Comparison of ENCODE assay signal across 8 mouse cellular contexts in genomic region chr12:112623742-112624141, GRCm38 (mm10). TPM values are rescaled to one million over a fixed set of nuclear protein-coding genes. Genes with fewer than 3 reads are reported as not detected.
A peak's percentile ranks its signal among the peaks of the same experiment; 100 is the strongest.
DNase-seq lines count a peak whose midpoint lies in the region; ATAC-seq and TF ChIP-seq lines count a peak whose summit lies in the region.

No protein-coding gene starts in this region.

- H3K9me3 ChIP-seq in forebrain, embryonic 13.5 days (replicated peaks): no peaks in the 10 kb centered on the region
- no peaks in the 10 kb centered on the region for H3K9me3 ChIP-seq in intestine, embryonic 14.5 days (ENCODE audit: control insufficient read depth, low read length)

- ATAC-seq in forebrain, embryonic 13.5 days: peak; percentile 38; the same call in 1 of the 2 replicates
- ATAC-seq in intestine, embryonic 14.5 days (replicated peaks; ENCODE audit: low FRiP score, low TSS enrichment, low read depth): no peak

- no peaks in the 10 kb centered on the region for H3K79me2 ChIP-seq in heart, adult 2 months (replicated peaks; ENCODE audit: control insufficient read depth, insufficient read depth, low read length)

- WGBS in heart, adult 2 months: 18% methylated on average over 2 of the region's 2 CpGs
- WGBS in forebrain, embryonic 13.5 days: 29% methylated on average over 2 of the region's 2 CpGs
- WGBS in intestine, embryonic 14.5 days: 19% methylated on average over 2 of the region's 2 CpGs

- TF ChIP-seq EP300 in heart, adult 2 months (IDR thresholded peaks at IDR 0.05; ENCODE audit: insufficient read depth, low read depth, low read length): peak; percentile 71; the same call in 1 of the 2 replicates

- peak; percentile 64 to 74 for DNase-seq in heart, adult 2 months
- no peak for DNase-seq in heart, postnatal 25 days (ENCODE audit: low spot score)
- peak; percentile 61 for DNase-seq in CD4-positive helper T cell, adult 2 months (ENCODE audit: low read depth, low spot score)
- peak; percentile 62 for DNase-seq in brain, embryonic 14.5 days (ENCODE audit: low read depth)
- DNase-seq in intestine, embryonic 14.5 days (ENCODE audit: low spot score): peak; percentile 91
- DNase-seq in lung, postnatal 10 days: peak; percentile 74
- peak; percentile 51 for DNase-seq in spleen, adult 12 weeks (ENCODE audit: low spot score)

- no peak overlapping the region for H3K4me3 ChIP-seq in heart, adult 2 months
- no peak overlapping the region for H3K4me3 ChIP-seq in forebrain, embryonic 13.5 days
- H3K4me3 ChIP-seq in intestine, embryonic 14.5 days (ENCODE audit: low read depth, low read length): no peak overlapping the region

- H3K4me2 ChIP-seq in forebrain, embryonic 13.5 days: no peak overlapping the region
- H3K4me2 ChIP-seq in intestine, embryonic 14.5 days (ENCODE audit: low read length): no peak overlapping the region

- peaks cover 12% of the 10 kb centered on the region for H3K4me1 ChIP-seq in heart, adult 2 months (ENCODE audit: control insufficient read depth, insufficient read depth, low read length)
- peaks cover 16% of the 10 kb centered on the region for H3K4me1 ChIP-seq in forebrain, embryonic 13.5 days
- peaks cover 15% of the 10 kb centered on the region for H3K4me1 ChIP-seq in intestine, embryonic 14.5 days (replicated peaks; ENCODE audit: control insufficient read depth, insufficient read depth, low read length)

- H3K9ac ChIP-seq in heart, adult 2 months (ENCODE audit: low read depth, low read length): no peak overlapping the region
- no peak overlapping the region for H3K9ac ChIP-seq in forebrain, embryonic 13.5 days
- H3K9ac ChIP-seq in intestine, embryonic 14.5 days (ENCODE audit: low read length): no peak overlapping the region

- H3K36me3 ChIP-seq in heart, adult 2 months (ENCODE audit: control insufficient read depth, insufficient read depth, low read length): no peaks in the 10 kb centered on the region
- H3K36me3 ChIP-seq in forebrain, embryonic 13.5 days (ENCODE audit: poor library complexity, severe bottlenecking): no peaks in the 10 kb centered on the region
- H3K36me3 ChIP-seq in intestine, embryonic 14.5 days (ENCODE audit: control insufficient read depth, insufficient read depth, low read length): no peaks in the 10 kb centered on the region

- no peaks in the 10 kb centered on the region for H3K27me3 ChIP-seq in heart, adult 2 months (ENCODE audit: control insufficient read depth, insufficient read depth, low read length)
- H3K27me3 ChIP-seq in forebrain, embryonic 13.5 days: peaks cover 37% of the 10 kb centered on the region
- H3K27me3 ChIP-seq in intestine, embryonic 14.5 days (replicated peaks; ENCODE audit: control insufficient read depth, insufficient read depth, low read length): peaks cover 22% of the 10 kb centered on the region

- H3K27ac ChIP-seq in heart, adult 2 months: peak overlapping the region; percentile 32; the same call in 1 of the 2 replicates
- H3K27ac ChIP-seq in forebrain, embryonic 13.5 days: no peak overlapping the region
- no peak overlapping the region for H3K27ac ChIP-seq in intestine, embryonic 14.5 days (ENCODE audit: low read depth)

- TF ChIP-seq CTCF in heart, adult 2 months (IDR thresholded peaks at IDR 0.05): peak; percentile 99
- peak; percentile 94 for TF ChIP-seq CTCF in brain, embryonic 14.5 days (IDR thresholded peaks at IDR 0.05; ENCODE audit: borderline replicate concordance, extremely low read depth, insufficient read depth, insufficient read length)

- intact Hi-C loops in heart, adult 2 months (cut with DNase I): loop anchor here (1.0 kb wide), 1 partner anchor 71 kb away; no protein-coding TSS in a partner anchor
- intact Hi-C loops in heart, postnatal 25 days (cut with DNase I): loop anchor here (1.0 kb wide), 1 partner anchor 71 kb away; no protein-coding TSS in a partner anchor

- no peak for TF ChIP-seq POLR2A in heart, adult 2 months (IDR thresholded peaks at IDR 0.05; ENCODE audit: insufficient read depth, low read depth, low read length)
- TF ChIP-seq POLR2A in brain, embryonic 14.5 days (IDR thresholded peaks at IDR 0.05; ENCODE audit: borderline replicate concordance, extremely low read depth, insufficient read depth, insufficient read length, poor library complexity, severe bottlenecking): no peak

RNA-seq across cellular contexts. Expression of gene Adssl1, which starts 3.9 kb away (rescaled TPM):
- 100 to 1,000 TPM; 150 to 173 TPM for total RNA-seq in heart, adult 2 months (2021)
- 85.2 and 98.2 TPM in 2 replicates for polyA plus RNA-seq in heart, adult 2 months (2012; rRNA removed)
- total RNA-seq in heart, postnatal 25 days (2021): 100 to 1,000 TPM; 147 TPM
- 2.3 and 4.4 TPM in 2 replicates for polyA plus RNA-seq in brain, embryonic 14.5 days (2012; rRNA removed)
- polyA plus RNA-seq in forebrain, embryonic 13.5 days (2015; fragmentation: Nextera tagmentation; extraction: Ambion mirVana): 1.4 and 2.1 TPM in 2 replicates
- 1.8 and 2.0 TPM in 2 replicates for polyA plus RNA-seq in intestine, embryonic 14.5 days (2014; fragmentation: Nextera tagmentation; extraction: Ambion mirVana)

RNA-seq across cellular contexts. Expression of gene Siva1, which starts 20.7 kb away (rescaled TPM):
- total RNA-seq in heart, adult 2 months (2021): 10 to 100 TPM; 32.0 to 38.7 TPM
- 38.4 and 39.4 TPM in 2 replicates for polyA plus RNA-seq in heart, adult 2 months (2012; rRNA removed)
- total RNA-seq in heart, postnatal 25 days (2021): 10 to 100 TPM; 29.5 to 35.7 TPM
- 57.4 and 98.6 TPM in 2 replicates for polyA plus RNA-seq in brain, embryonic 14.5 days (2012; rRNA removed)
- polyA plus RNA-seq in forebrain, embryonic 13.5 days (2015; fragmentation: Nextera tagmentation; extraction: Ambion mirVana): 154 and 174 TPM in 2 replicates
- polyA plus RNA-seq in intestine, embryonic 14.5 days (2014; fragmentation: Nextera tagmentation; extraction: Ambion mirVana): 315 and 324 TPM in 2 replicates

RNA-seq across cellular contexts. Expression of gene Inf2, which starts 35.2 kb away (rescaled TPM):
- 10 to 100 TPM; 15.0 to 17.3 TPM for total RNA-seq in heart, adult 2 months (2021)
- 11.7 and 12.7 TPM in 2 replicates for polyA plus RNA-seq in heart, adult 2 months (2012; rRNA removed)
- 10 to 100 TPM; 15.8 to 20.0 TPM for total RNA-seq in heart, postnatal 25 days (2021)
- 7.8 and 8.4 TPM in 2 replicates for polyA plus RNA-seq in brain, embryonic 14.5 days (2012; rRNA removed)
- 2.4 and 2.6 TPM in 2 replicates for polyA plus RNA-seq in forebrain, embryonic 13.5 days (2015; fragmentation: Nextera tagmentation; extraction: Ambion mirVana)
- polyA plus RNA-seq in intestine, embryonic 14.5 days (2014; fragmentation: Nextera tagmentation; extraction: Ambion mirVana): 4.3 and 4.6 TPM in 2 replicates

RNA-seq across cellular contexts. Expression of gene Akt1, which starts 50.9 kb away (rescaled TPM):
- total RNA-seq in heart, adult 2 months (2021): 100 to 1,000 TPM; 189 to 207 TPM
- polyA plus RNA-seq in heart, adult 2 months (2012; rRNA removed): 148 and 149 TPM in 2 replicates
- total RNA-seq in heart, postnatal 25 days (2021): 100 to 1,000 TPM; 206 to 215 TPM
- polyA plus RNA-seq in brain, embryonic 14.5 days (2012; rRNA removed): 303 and 319 TPM in 2 replicates
- polyA plus RNA-seq in forebrain, embryonic 13.5 days (2015; fragmentation: Nextera tagmentation; extraction: Ambion mirVana): 46.4 and 50.3 TPM in 2 replicates
- polyA plus RNA-seq in intestine, embryonic 14.5 days (2014; fragmentation: Nextera tagmentation; extraction: Ambion mirVana): 56.2 and 58.8 TPM in 2 replicates

RNA-seq across cellular contexts. Expression of gene Zbtb42, which starts 54.9 kb away (rescaled TPM):
- total RNA-seq in heart, adult 2 months (2021): 1 to 10 TPM; 4.4 to 5.9 TPM
- polyA plus RNA-seq in heart, adult 2 months (2012; rRNA removed): 9.5 and 13.6 TPM in 2 replicates
- 1 to 10 TPM; 6.4 to 6.7 TPM for total RNA-seq in heart, postnatal 25 days (2021)
- 2.6 and 5.0 TPM in 2 replicates for polyA plus RNA-seq in brain, embryonic 14.5 days (2012; rRNA removed)
- polyA plus RNA-seq in forebrain, embryonic 13.5 days (2015; fragmentation: Nextera tagmentation; extraction: Ambion mirVana): 2.1 and 2.4 TPM in 2 replicates
- 9.4 and 9.8 TPM in 2 replicates for polyA plus RNA-seq in intestine, embryonic 14.5 days (2014; fragmentation: Nextera tagmentation; extraction: Ambion mirVana)

Comparison
In these comparisons a context has a peak if more than half of its experiments do, and no peak if none do; other contexts are left out.
1. RNA of gene Adssl1, which starts 3.9 kb away (polyA plus RNA-seq): 85.2 to 98.2 TPM in heart, adult 2 months; 2.3 to 4.4 TPM in brain, embryonic 14.5 days, 1.8 to 2.0 TPM in intestine, embryonic 14.5 days and 1.4 to 2.1 TPM in forebrain, embryonic 13.5 days; every median in the first group is over 10 times any median in the second.